Mouse (Mus musculus): ENCODE results near the gene Rap1b. TPM values are rescaled to one million over a fixed set of nuclear protein-coding genes. Genes with fewer than 3 reads are reported as not detected.
A peak's percentile ranks its signal among the peaks of the same experiment; 100 is the strongest.

Gene Rap1b
- total RNA-seq, 2 experiments from 2014 or later, result 59.7 to 61.2 TPM

DNA sequence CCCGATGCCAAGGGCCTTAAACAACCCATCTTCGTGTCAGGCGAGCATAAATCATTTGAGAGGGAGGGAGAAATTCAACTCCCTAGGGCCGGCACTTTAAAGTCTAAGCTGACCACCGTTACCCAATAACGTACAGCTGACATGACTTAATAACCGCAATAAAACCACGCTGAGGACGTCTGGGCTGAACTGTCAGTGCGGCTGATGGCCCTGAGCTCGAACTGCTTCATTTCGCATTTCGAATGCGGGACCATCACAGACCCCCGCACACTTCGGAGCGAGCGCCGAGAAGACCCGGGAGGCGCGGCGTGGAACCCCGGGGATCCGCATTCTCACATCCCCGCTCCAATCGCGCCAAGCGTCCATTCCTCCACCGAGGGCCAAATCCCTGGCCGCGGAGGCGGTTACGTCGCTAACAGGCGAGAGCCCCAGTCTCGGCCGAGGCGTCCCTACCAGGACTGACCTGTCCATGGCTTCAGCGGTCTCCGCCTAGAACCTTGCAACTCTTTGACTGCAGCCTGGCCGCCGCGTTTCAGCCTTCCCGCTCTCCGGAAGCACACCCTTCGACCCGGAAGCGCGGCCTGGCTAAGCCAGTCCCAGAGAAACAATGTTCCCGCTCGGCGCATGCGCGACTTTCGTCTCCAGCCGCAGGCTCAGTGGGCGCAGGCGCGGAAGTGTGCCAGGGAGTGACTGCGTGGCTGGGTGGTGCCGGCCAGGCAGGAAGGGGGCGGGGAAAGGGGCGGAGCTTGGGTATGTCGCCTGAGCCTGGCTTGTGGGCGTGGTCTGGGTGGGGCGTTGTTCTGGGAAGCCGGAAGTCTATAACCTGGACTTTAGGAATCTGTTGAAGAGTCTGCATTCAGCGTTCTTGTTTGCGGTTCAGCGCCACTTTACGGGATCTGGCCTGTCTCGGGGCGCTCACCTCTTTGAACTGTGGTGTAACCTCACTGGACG is 53.4 kb downstream of the Rap1b start, which contains the start of gene Nup107:
Nup107 (minus strand) TSS at position 565 of the 951 bp plus-strand sequence.
- intact Hi-C loops (cut with DNase I), result loop anchor here (2.0 kb wide), 1 partner anchor 26 kb away; no protein-coding TSS in a partner anchor
- H3K27ac ChIP-seq, result peak within 1 kb of the TSS; percentile 80

DNA sequence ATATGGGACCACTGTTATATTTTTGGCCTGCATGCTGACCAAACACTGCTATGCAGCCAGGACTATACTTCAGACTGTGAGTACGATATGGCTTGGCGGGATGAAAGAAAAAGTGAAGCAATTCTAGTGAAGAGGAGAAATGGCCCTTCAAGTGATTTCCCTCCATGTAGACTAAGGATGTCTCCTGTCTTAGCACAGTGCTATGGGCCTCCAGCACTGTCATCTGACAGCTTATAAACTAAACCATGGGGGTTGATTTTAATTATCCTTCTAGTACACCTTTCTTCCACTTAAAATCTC is 54.7 kb downstream of the Rap1b start:
- no peak for DNase-seq (ENCODE audit: extremely low spot score in 1 of 2, low spot score in 2 of 2)
- H3K27ac ChIP-seq, result no peak overlapping the region
- no peak for TF ChIP-seq CTCF (IDR thresholded peaks at IDR 0.05)
- intact Hi-C loops (cut with DNase I), result no loop called here
- H3K4me3 ChIP-seq, result no peak overlapping the region

More for the DNA sequence above, 53.4 kb downstream of the Rap1b start, which contains the start of gene Nup107:
- DNase-seq (ENCODE audit: extremely low spot score in 1 of 2, low spot score in 2 of 2), result peak; percentile 100
- H3K4me3 ChIP-seq, result peak within 1 kb of the TSS; percentile 75
- no peak for TF ChIP-seq CTCF (IDR thresholded peaks at IDR 0.05)

- Histone ChIP-seq H3K4me3 (no peak overlapping the region), H3K27ac (no peak overlapping the region)
- intact Hi-C loops (cut with DNase I), result no loop called here
- no peak for DNase-seq (ENCODE audit: extremely low spot score in 1 of 2, low spot score in 2 of 2)
- no peak for TF ChIP-seq CTCF (IDR thresholded peaks at IDR 0.05)
These were observed 55.2 kb downstream of the Rap1b start for GRCm38 (mm10) chr10:117790421-117791170.

GRCm38 (mm10) chr10:117790011-117790410 is 55.8 kb downstream of the Rap1b start:
- no peak overlapping the region for H3K4me3 ChIP-seq
- TF ChIP-seq CTCF (IDR thresholded peaks at IDR 0.05), result no peak; the same call in 1 of the 2 replicates
- intact Hi-C loops (cut with DNase I), result no loop called here

GRCm38 (mm10) chr10:117784646-117785045 is 61.2 kb downstream of the Rap1b start:
- DNase-seq (ENCODE audit: extremely low spot score in 1 of 2, low spot score in 2 of 2), result no peak
- no peak overlapping the region for H3K4me3 ChIP-seq
- TF ChIP-seq CTCF (IDR thresholded peaks at IDR 0.05), result no peak
- no peak overlapping the region for H3K27ac ChIP-seq
- intact Hi-C loops (cut with DNase I), result no loop called here

More at GRCm38 (mm10) chr10:117790011-117790410, 55.8 kb downstream of the Rap1b start:
- H3K27ac ChIP-seq, result no peak overlapping the region
- no peak for DNase-seq (ENCODE audit: extremely low spot score in 1 of 2, low spot score in 2 of 2)

GRCm38 (mm10) chr10:117783786-117784420 is 61.9 kb downstream of the Rap1b start:
- Histone ChIP-seq H3K4me3 (no peak overlapping the region), H3K27ac (no peak overlapping the region)
- intact Hi-C loops (cut with DNase I), result no loop called here
- DNase-seq (ENCODE audit: extremely low spot score in 1 of 2, low spot score in 2 of 2), result no peak
- no peak for TF ChIP-seq CTCF (IDR thresholded peaks at IDR 0.05)

DNA sequence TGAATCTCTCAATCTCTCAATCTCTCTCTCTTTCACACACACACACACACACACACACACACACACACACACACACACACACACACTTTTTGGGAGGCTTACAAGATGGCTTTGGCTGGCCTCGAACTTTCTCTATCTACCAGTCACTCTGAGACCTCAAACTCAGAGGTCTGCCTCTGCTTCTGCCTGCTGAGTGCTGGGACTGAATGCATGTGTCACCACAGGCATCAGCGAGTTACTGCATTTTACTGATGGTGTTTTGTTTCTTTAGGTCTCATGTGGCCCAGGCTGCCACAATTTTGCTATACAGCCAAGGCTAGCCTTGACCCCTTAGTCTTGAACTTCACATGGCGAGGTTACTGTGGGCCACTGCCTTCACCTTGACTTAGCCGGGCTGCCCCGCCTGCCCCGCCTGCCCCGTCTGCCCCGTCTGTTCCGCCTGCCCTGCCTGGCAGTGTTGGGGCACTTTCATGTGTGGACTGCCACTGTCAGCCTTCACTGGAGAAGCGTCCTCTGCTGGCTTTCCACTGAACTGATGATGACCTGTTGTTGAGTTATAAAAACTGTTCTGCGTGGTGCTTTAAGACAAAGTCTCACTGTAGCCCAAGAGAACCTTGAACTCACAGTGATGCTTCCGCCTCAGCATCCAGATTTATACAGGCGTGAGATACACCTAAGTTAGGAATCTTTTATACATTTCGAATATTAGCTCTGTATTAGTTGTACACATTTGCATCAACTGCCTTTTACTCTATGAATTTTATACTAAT is 63.2 kb downstream of the Rap1b start:
- Histone ChIP-seq H3K27ac (no peak overlapping the region), H3K4me3 (no peak overlapping the region)
- DNase-seq (ENCODE audit: extremely low spot score in 1 of 2, low spot score in 2 of 2), result no peak
- intact Hi-C loops (cut with DNase I), result no loop called here
- TF ChIP-seq CTCF (IDR thresholded peaks at IDR 0.05), result no peak

GRCm38 (mm10) chr10:117782056-117782455 is 63.8 kb downstream of the Rap1b start:
- DNase-seq (ENCODE audit: extremely low spot score in 1 of 2, low spot score in 2 of 2), result no peak
- intact Hi-C loops (cut with DNase I), result no loop called here
- no peak overlapping the region for H3K4me3 ChIP-seq
- TF ChIP-seq CTCF (IDR thresholded peaks at IDR 0.05), result no peak
- H3K27ac ChIP-seq, result no peak overlapping the region

DNA sequence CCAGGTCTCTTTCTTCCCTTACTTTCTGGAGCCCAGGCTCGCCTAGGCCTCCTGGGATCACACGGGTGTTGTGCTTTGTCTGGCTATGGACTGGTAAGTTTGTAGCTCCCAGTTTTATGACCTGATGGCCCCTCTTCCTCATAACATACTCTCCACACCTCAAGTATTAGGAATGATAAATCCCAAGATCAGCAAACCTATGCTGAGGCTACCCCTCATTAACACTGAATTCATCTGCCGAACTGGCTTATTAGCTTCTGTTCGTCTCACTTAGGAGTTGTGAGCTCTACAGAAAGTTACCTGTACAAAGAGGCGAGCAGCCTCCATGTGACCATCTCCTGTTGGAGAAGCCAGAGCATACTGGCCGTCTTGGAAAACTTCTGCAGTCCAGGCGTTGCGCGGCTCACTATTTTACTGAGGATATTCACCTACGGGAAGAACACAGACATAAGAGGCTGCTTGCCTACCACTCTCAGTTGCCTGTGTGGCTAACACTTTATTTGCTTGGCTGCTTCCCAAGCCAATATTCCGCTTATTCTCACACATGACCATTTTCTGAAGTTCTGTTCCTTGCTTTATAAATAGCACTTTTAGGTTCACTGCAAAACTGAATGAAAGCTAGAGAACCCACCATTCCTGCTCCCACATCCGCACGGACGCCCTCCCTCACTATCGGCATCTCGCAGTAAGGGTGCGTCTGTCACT is 64.7 kb downstream of the Rap1b start:
- Histone ChIP-seq H3K4me3 (no peak overlapping the region), H3K27ac (no peak overlapping the region)
- TF ChIP-seq CTCF (IDR thresholded peaks at IDR 0.05), result no peak
- intact Hi-C loops (cut with DNase I), result no loop called here
- no peak for DNase-seq (ENCODE audit: extremely low spot score in 1 of 2, low spot score in 2 of 2)

GRCm38 (mm10) chr10:117780306-117780911 is 65.4 kb downstream of the Rap1b start:
- TF ChIP-seq CTCF (IDR thresholded peaks at IDR 0.05), result no peak
- Histone ChIP-seq H3K4me3 (no peak overlapping the region), H3K27ac (no peak overlapping the region)
- no peak for DNase-seq (ENCODE audit: extremely low spot score in 1 of 2, low spot score in 2 of 2)
- intact Hi-C loops (cut with DNase I), result no loop called here
